Mouse (Mus musculus) embryo, embryonic 9.5 days (tissue): ENCODE data around the gene Nuak2.

Experiments
- DNase-seq: peaks from one replicate; pipeline ENCODE4 v3.0.0-alpha.2; 2017; ENCODE audit errors: extremely low spot score

Gene Nuak2

GRCm38 (mm10) chr1:132377811-132378210, 61.9 kb downstream of the Nuak2 start:
- DNase-seq = no peak

GRCm38 (mm10) chr1:132380550-132381100, 64.7 kb downstream of the Nuak2 start:
- DNase-seq = no peak

DNA sequence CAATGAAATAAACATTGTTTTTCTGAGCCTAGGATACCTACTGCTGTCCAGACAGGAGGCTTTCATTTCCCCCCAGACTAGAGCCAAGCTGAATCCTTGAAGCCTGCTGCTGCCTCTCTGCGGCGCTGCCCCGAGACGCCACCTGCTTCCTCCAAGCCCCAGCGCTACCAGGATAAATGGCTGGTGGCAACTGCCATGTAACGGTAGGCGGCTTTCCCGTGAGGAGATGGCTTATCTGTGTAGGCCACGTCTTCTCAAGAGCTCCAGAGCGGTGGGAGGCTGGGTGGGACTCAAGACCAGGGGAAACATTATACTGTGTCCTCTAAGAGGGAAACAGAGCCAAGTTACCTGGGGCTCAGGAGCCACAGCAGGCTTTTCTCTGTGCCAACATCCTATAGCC, 66.0 kb downstream of the Nuak2 start:
- no peak for DNase-seq
